Mouse (Mus musculus) intestine, postnatal 0 days (tissue): ENCODE results near the gene Capn9. TPM values are rescaled to one million over a fixed set of nuclear protein-coding genes. Genes with fewer than 3 reads are reported as not detected.

ENCODE experiments used
- ATAC-seq: fragments of 200-750 bp; cut with Nextera tagmentation; 2 replicates; pipeline ENCODE4 v1.8.0; 2017; ENCODE audit warnings: mild to moderate bottlenecking, moderate TSS enrichment, moderate library complexity
- H3K27ac ChIP-seq: fragments of 300-500 bp; sonication (generic); 2 replicates; pipeline ENCODE4 v1.5.1; 2014; ENCODE audit warnings: mild to moderate bottlenecking, low read depth, low read length, moderate library complexity
- H3K27me3 ChIP-seq: fragments of 300-500 bp; sonication (generic); replicated peaks from 2 replicates; pipeline ENCODE4 v1.6.1; 2014; ENCODE audit warnings: low read length, mixed read lengths; ENCODE audit not compliant: control insufficient read depth, insufficient read depth
- H3K36me3 ChIP-seq: fragments of 300-500 bp; sonication (generic); 2 replicates; pipeline ENCODE4 v1.6.1; 2014; ENCODE audit warnings: mild to moderate bottlenecking, moderate library complexity; ENCODE audit not compliant: control insufficient read depth, insufficient read depth
- H3K4me1 ChIP-seq: fragments of 300-500 bp; sonication (generic); replicated peaks from 2 replicates; pipeline ENCODE4 v1.6.1; 2014; ENCODE audit warnings: antibody characterized with exemption, low read length, mixed read lengths; ENCODE audit not compliant: control insufficient read depth, insufficient read depth
- H3K4me2 ChIP-seq: fragments of 300-500 bp; sonication (generic); replicated peaks from 2 replicates; pipeline ENCODE4 v1.6.1; 2014; ENCODE audit warnings: low read depth, mild to moderate bottlenecking, moderate library complexity
- H3K4me3 ChIP-seq: fragments of 300-500 bp; sonication (generic); 2 replicates; pipeline ENCODE4 v1.5.1; 2014; ENCODE audit warnings: low read depth, low read length
- H3K9ac ChIP-seq: fragments of 300-500 bp; sonication (generic); 2 replicates; pipeline ENCODE4 v1.6.1; 2014; ENCODE audit warnings: mild to moderate bottlenecking, low read depth, low read length
- H3K9me3 ChIP-seq: fragments of 300-500 bp; sonication (generic); 2 replicates; pipeline ENCODE4 v1.6.1; 2016; ENCODE audit warnings: mixed run types; ENCODE audit not compliant: control insufficient read depth
- CTCF ChIP-seq: sonication (generic); IDR thresholded peaks from 2 replicates; pipeline ENCODE4 v1.5.1; 2016; ENCODE audit warnings: low read depth, mild to moderate bottlenecking, control low read depth, antibody characterized with exemption, moderate library complexity
- WGBS: fragments of 180-500 bp; shearing (Covaris S2); extraction: QIAGEN DNeasy Blood & Tissue Kit; methylation state at CpG from one replicate; pipeline ENCODE4 v1.1.7; 2014; 5-methylcytosine and 5-hydroxymethylcytosine counted together
- polyA plus RNA-seq: library from polyadenylated mRNA; unstranded; fragments of >200 nt; fragmentation: Nextera tagmentation; extraction: Ambion mirVana; gene quantifications from 2 replicates; pipeline ENCODE4 v1.2.1, GENCODE M21; 2015

The Capn9 gene
- polyA plus RNA-seq, 1 experiment from 2014 or later = 2.7 TPM

DNA sequence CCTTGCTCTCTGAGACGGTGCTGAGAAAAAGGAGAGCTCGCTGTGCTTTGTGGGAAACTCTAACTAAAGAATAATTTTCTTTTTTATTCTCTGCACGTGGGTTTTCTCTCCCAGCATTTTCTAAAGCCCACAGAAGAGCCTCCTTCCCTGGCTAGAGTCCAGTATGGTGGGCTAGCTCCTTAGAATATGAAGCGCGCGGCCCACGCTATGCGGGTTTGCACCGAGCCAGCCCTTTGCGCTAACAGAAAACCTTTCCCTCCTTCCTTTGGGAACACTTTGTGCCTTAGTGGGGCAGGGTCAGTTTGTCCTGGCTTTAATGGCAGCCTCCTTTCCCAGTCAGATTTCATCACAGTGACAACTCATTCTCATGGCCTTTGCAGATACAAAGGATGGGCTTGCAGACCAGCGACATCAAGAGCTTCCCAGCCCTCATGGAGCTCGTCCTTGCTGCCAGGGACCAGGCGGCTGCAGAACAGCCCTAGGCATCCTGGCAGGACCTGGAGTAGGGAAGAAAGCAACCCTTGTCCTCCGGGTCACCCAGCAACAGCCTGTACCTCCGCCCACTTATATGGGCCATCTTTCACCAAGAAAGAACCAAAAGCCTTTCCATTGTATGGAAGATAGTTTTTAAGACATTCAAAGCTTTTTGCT is 24.8 kb upstream of the Capn9 start:
- ATAC-seq = no peak
- no peak overlapping the region for H3K4me2 ChIP-seq
- no peak overlapping the region for H3K4me3 ChIP-seq
- no peaks in the 10 kb centered on the region for H3K27me3 ChIP-seq
- WGBS = 93% methylated on average over 15 of the region's 15 CpGs
- no peak overlapping the region for H3K9ac ChIP-seq
- no peaks in the 10 kb centered on the region for H3K9me3 ChIP-seq
- H3K4me1 ChIP-seq = no peaks in the 10 kb centered on the region
- H3K27ac ChIP-seq = no peak overlapping the region
- TF ChIP-seq CTCF = no peak
- H3K36me3 ChIP-seq = peaks cover 62% of the 10 kb centered on the region

DNA sequence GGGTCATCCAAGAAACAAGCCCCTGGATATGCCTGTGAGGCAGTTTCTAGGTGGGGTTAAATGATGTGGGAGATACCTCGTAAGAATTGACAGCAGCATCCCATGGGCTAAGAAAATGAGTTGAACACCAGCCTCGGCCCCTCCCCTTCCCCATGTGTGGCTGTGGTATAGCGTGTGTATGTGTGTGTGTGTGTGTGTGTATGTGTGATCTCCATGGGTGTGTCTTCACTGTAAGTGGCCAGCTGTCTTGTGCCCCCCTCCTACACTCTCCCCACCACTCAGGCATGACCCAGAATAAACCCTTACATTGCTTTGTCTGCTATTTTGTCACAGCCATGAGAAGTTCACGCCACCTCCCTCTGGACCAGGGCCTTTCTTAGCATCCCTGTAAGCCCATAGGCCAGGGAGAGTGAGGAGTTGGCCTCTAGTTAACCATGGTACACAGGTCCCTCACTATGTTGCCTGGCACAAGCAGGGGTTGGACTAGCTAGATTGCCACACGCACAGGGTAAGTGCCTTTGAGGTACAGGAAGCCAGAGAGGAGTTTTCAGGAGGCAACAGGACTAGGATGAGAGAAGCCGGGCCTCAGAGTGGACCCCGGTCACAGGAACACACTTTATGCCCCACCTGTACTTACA is 20.7 kb upstream of the Capn9 start:
- Histone ChIP-seq H3K36me3 (peaks cover 25% of the 10 kb centered on the region), H3K9me3 (no peaks in the 10 kb centered on the region), H3K27me3 (no peaks in the 10 kb centered on the region), H3K27ac (no peak overlapping the region), H3K4me3 (no peak overlapping the region), H3K4me1 (no peaks in the 10 kb centered on the region), H3K9ac (no peak overlapping the region), H3K4me2 (no peak overlapping the region)
- 91% methylated on average over 7 of the region's 7 CpGs for WGBS
- TF ChIP-seq CTCF = no peak
- ATAC-seq = no peak

DNA sequence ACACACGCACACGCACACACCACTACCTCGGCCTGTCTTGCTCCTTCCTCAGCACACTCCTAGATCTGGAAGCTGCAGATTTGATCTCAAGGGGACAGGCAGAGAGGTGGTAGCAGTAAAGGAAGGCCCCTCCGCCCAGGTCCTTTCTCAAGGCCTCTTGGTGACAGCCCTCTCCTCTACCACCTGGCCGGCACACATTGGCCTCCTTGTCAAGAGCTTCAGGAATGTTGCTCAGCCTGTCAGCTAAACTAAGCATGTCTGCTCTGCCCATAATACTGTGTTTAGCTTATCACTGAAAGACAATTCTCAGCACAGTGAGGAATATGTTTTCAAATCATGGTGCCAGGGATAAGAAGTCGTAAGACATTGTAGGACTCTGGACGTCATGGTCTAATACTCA is 19.7 kb upstream of the Capn9 start:
- no peak overlapping the region for H3K27ac ChIP-seq
- WGBS = 72% methylated on average over 7 of the region's 7 CpGs
- no peak for TF ChIP-seq CTCF

DNA sequence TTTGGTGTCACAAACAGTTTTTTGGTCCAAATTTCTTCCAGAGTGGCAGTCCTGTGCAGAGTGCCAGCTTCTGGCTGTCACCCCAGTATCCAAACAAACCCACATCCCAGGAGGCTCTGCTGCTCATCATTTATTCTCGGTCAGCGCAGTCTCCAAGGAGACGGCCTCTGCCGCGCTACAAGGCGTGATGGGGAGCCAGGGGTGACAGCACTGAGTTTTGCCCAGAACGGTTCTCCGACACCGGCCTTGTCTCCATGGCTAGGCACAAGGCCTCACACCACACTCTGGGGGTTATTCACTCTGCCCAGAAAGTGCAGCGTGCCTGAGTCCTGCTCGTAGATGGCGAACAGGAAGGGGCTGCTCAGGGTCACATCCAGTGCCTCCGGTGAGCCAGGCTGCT is 19.3 kb upstream of the Capn9 start:
- no peaks in the 10 kb centered on the region for H3K9me3 ChIP-seq
- H3K27ac ChIP-seq = no peak overlapping the region
- TF ChIP-seq CTCF = no peak
- WGBS = 83% methylated on average over 13 of the region's 13 CpGs
- no peak overlapping the region for H3K4me2 ChIP-seq
- no peaks in the 10 kb centered on the region for H3K4me1 ChIP-seq
- H3K9ac ChIP-seq = no peak overlapping the region
- H3K4me3 ChIP-seq = no peak overlapping the region
- no peak for ATAC-seq
- peaks cover 12% of the 10 kb centered on the region; the same call in 1 of the 2 replicates for H3K36me3 ChIP-seq
- no peaks in the 10 kb centered on the region for H3K27me3 ChIP-seq

More for the DNA sequence above, 19.7 kb upstream of the Capn9 start:
- no peaks in the 10 kb centered on the region for H3K4me1 ChIP-seq
- no peak overlapping the region for H3K4me2 ChIP-seq
- peaks cover 16% of the 10 kb centered on the region for H3K36me3 ChIP-seq
- H3K27me3 ChIP-seq = no peaks in the 10 kb centered on the region
- H3K9me3 ChIP-seq = no peaks in the 10 kb centered on the region
- no peak for ATAC-seq
- H3K9ac ChIP-seq = no peak overlapping the region
- no peak overlapping the region for H3K4me3 ChIP-seq

DNA sequence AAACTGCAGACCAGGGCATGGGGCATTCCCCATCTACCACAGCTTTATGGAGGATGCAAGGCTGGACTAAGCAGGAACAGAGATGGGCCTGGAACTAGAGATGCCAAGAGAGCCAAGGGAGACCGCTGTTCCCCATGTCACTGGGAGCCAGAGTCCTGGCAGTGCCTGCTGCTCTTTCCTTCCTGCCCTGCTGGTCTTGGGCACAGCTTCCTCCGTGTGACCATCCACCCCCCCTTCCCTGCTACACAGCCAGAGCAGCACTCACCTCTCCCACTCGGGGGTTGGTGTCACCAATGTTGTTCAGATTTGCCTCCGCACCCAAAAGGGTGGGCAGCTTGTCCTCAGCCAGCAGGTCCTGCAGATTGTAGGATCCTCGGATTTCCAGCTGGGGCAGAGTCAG is 18.4 kb upstream of the Capn9 start:
- H3K4me3 ChIP-seq = no peak overlapping the region
- no peak overlapping the region for H3K4me2 ChIP-seq
- no peaks in the 10 kb centered on the region for H3K9me3 ChIP-seq
- H3K9ac ChIP-seq = no peak overlapping the region
- H3K36me3 ChIP-seq = peaks cover 5% of the 10 kb centered on the region; the same call in 1 of the 2 replicates
- no peaks in the 10 kb centered on the region for H3K4me1 ChIP-seq
- TF ChIP-seq CTCF = no peak
- 0 out of 2 replicates have a peak overlapping the region, but pooled peaks have one; percentile 15 for H3K27ac ChIP-seq
- ATAC-seq = no peak
- no peaks in the 10 kb centered on the region for H3K27me3 ChIP-seq
- WGBS = 69% methylated on average over 4 of the region's 5 CpGs

DNA sequence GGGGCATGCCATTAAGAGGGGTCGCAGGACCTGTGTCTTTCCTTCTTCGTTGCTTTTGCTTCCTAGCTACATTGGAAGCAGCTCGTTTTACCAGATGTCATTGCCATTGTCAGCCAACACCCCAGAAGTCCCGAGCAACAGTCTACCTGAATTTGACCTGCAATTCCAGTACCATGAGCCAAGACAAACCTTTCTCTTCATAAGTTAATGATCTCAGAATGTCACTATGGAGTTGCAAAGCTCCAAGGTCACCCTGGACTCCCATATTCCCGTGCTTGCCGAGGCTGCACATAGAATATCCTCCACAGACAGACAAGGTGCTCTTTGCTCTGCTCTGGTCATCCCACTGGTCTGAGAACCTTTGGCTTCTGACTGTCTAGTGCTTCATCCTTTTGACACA is 8.8 kb upstream of the Capn9 start:
- Histone ChIP-seq H3K4me1 (no peaks in the 10 kb centered on the region), H3K4me2 (no peak overlapping the region), H3K9me3 (no peaks in the 10 kb centered on the region), H3K36me3 (no peaks in the 10 kb centered on the region), H3K4me3 (no peak overlapping the region), H3K9ac (no peak overlapping the region), H3K27me3 (no peaks in the 10 kb centered on the region), H3K27ac (no peak overlapping the region)
- 72% methylated on average over 6 of the region's 6 CpGs for WGBS
- no peak for TF ChIP-seq CTCF
- no peak for ATAC-seq
